Mouse (Mus musculus) fibroblast of lung, adult 2 months (primary cell): ENCODE measurements around the gene Prph.

Experiments used
- DNase-seq: peaks from one replicate; pipeline ENCODE4 v3.0.0-alpha.2; 2011; ENCODE audit warnings: low read depth

Prph gene

DNA sequence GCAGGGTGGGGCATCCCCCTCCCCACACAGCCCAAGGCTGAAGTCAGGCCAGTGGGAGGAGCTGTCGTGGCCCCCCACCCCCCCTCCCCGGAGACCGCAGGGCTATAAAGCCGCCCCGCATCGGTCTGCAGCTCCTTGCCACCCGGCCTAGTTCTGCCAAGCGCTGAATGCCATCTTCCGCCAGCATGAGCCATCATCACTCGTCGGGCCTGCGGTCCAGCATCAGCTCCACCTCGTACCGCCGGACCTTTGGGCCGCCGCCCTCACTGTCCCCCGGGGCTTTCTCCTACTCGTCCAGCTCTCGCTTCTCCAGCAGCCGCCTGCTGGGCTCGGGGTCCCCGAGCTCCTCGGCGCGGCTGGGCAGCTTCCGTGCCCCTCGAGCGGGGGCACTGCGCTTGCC lies at the start of gene Prph:
Gene Prph, plus strand, starts transcription at position 135 of the 400 bp plus-strand sequence.
- no peak for DNase-seq

DNA sequence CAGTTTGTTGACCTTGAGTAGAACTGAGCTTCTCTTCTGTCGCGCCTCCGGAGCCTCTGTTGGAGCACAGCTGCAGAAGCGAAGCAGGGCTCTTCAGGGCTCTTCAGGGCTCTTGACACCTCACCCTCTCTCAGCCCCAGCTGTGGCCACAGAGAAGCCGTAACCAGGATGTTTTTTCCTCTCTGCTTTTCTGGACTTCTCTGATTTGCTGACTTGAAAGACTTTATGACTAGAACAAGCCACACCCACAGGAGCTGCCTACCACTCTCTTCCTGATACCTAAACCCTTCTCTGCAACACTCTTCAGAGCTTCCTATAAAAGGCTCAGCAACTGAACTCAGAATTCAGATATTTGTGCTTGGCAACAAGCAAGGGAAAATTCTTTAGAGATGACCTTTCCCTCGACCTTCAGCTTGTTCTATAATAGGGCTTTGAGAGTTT lies 46.2 kb upstream of the Prph start:
- DNase-seq, result no peak

DNA sequence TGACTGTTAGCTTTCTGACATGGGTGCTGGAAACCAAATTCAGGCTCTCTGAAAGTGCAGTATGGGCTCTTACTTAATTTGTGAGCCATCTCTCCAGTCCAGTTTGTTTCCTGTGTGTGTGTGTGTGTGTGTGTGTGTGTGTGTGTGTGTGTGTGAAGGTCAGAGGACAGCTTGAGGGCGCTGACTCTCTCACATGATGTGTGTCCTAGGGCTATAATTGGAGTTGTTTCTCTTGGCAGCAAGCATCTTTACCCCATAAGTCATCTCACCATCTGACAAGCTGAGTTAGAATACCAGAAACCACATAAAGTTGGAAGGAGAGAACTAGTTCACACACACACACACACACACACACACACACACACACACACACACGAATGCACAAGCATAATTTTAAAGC lies 44.1 kb upstream of the Prph start:
- DNase-seq, result no peak

DNA sequence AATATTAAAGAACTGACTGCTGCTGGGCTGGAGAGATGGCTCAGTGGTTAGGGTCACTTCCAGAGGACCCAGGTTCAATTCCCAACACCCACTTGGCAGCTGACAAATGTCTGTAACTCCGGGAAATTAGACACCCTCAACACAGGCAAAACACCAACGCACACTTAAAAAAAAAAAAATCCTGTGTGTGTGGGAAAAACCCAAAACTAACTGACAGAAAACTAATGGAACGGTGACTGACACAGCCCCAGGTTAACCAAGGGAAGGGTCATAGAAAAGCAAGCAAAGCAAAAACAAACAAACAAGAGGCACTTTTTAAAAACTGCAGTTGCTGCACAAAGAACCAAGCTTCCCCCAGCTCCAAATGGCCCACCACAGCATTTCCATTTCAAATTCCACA lies 43.0 kb upstream of the Prph start:
- no peak for DNase-seq

GRCm38 (mm10) chr15:99014496-99015030 lies 40.4 kb upstream of the Prph start:
- no peak for DNase-seq

DNA sequence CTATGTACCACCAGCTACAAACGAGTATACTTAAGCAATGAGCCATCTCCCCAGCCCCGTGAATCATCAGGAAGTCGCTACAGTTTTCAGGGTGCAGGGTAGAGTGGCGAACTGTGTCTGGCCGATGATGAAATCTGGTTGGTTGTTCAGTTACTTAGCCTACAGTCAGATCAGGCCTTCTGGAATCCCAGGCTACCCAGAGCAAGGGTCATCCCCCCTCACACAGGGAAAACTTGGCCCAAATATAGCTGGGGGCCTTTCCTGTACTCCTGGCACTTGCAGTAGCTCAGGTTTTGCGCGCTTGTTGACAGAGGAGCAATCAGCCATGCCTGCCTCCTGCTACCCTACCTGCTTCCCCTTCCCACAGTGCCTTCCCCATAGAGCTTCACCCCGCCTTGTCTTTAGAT lies 37.6 kb upstream of the Prph start:
- DNase-seq, result no peak

DNA sequence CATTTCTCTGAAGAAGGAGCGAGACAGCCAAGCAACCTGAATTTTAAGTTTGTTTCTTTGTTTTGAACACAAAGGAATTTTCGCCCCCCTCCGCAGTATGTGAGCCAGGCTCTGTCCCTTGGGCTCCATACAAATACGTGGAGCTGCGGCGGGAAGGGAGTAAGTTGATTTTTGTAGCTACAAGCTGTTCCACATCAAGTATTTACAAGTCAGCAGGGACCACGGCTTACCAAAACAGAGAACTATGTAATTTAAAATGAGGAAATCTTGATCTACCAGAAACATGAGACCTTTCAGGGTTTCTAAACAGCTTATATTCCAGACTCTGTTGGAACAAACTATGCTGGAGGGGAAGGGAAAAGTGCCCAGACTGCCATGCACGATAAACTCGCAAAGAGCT lies 37.0 kb upstream of the Prph start:
- no peak for DNase-seq

GRCm38 (mm10) chr15:99018630-99019029 lies 36.3 kb upstream of the Prph start:
- no peak for DNase-seq

DNA sequence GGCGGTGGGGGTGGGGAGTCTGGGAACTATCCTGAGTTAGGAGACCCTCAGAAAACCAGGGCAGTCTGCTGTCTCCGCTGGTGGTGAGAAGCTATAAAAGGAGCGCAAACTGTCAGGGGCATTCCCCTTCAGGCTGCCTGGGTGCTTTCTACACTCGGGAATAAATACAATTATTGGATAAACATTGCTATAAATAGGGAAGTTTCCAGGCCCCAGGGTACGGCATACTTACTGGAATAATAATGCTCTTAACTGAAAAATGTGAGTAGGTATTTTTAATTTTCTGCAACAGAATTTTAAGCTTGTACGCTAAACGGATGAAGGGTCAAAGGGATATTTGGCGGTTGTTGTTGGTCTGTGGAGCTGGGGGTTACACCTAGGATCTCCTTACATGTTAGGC lies 35.5 kb upstream of the Prph start:
- no peak for DNase-seq

GRCm38 (mm10) chr15:99020171-99020570 lies 34.8 kb upstream of the Prph start:
- DNase-seq, result no peak

DNA sequence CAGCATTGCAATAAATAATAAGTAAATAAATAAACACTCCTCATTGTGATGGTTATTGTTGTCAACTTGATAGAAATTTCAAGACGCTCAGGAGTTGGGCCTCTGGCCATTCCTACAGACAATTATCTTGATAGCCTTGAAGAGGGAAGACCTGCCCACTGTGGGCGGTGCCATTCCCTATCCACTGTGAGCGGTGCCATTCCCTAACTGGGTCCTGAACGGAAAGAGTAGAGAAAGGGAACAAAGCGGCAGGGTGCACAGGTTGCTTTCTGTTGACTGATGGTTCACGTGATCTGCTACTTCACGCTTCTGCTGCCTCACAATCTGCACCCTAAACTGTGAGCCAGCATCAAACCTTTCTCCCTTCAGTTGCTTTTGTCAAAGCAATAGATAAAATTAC lies 33.7 kb upstream of the Prph start:
- DNase-seq, result no peak

GRCm38 (mm10) chr15:99024668-99025314 lies 30.2 kb upstream of the Prph start:
- no peak for DNase-seq

DNA sequence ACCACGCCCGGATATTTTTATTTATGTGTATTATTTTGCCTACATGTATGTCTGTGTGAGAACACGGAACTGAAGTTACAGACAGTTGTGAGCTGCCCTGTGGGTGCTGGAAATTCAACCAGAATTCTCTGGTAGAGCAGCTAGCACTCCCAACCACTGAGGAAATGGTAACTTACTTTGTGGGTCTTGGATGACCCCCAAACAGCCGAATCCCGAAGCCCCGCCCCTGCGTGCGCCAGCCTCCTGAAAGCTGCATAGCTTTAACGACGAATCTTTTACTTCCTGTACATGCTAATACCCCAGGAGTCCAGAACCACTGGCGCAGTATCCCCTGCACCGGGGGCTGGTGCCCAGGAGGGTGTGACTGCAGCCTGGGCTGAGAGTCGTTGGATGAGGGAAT lies 29.6 kb upstream of the Prph start:
- DNase-seq, result no peak

- no peak for DNase-seq
Observed at GRCm38 (mm10) chr15:99026259-99026658, 28.7 kb upstream of the Prph start.

- no peak for DNase-seq
Observed at GRCm38 (mm10) chr15:99027116-99027515, 27.9 kb upstream of the Prph start.

GRCm38 (mm10) chr15:99028874-99029458 lies 26.0 kb upstream of the Prph start:
- no peak for DNase-seq

DNA sequence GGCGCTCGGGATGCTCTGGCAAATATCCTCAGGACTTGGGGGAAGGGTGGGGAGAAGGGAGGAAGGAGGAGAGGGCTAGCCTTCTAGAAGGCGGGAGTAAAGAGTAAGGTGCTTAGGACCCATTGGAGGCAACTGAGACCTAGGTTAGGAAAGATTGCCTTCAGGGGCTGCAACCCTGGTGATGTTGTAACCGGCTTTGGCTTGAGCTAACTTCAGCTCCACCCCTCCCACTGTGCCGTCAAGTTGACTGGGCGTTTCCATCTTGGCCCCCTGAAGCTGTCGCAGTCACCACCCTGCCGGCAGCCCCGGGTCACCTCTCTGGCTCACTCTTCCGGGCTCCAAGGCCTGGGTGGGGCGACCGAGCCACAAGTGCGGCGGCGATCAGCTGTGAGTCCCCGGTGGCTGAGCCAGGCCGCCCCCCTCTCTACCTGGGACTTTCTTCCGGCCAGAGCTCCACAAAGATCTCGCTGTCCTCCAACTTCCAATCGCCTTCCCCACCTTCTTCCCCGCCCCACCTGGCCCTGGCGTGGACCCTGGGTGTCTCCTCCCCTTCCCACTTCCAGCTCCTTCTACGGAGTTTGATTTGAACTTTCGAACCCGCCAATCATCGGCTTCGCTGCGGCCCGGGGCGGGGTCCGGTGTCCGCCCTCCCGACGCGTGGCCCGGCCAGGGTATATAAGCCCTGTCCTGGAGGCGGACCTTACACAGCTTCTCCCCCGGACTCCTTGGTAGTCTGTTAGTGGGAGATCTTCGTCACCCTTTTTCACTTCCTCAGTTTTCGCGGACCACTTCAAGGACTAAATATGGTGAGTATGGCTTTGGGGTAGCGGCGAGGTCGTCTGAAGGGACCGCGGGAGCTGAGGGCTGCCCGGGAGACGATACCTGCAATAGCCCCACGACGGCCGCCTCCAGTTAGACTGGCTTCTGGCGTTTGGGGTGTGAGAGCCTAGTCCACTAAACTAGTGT lies 25.1 kb upstream of the Prph start, which contains the start of gene Tuba1c:
Gene Tuba1c, plus strand, starts transcription at position 273 of the 966 bp plus-strand sequence.
- DNase-seq, result peak; percentile 89

DNA sequence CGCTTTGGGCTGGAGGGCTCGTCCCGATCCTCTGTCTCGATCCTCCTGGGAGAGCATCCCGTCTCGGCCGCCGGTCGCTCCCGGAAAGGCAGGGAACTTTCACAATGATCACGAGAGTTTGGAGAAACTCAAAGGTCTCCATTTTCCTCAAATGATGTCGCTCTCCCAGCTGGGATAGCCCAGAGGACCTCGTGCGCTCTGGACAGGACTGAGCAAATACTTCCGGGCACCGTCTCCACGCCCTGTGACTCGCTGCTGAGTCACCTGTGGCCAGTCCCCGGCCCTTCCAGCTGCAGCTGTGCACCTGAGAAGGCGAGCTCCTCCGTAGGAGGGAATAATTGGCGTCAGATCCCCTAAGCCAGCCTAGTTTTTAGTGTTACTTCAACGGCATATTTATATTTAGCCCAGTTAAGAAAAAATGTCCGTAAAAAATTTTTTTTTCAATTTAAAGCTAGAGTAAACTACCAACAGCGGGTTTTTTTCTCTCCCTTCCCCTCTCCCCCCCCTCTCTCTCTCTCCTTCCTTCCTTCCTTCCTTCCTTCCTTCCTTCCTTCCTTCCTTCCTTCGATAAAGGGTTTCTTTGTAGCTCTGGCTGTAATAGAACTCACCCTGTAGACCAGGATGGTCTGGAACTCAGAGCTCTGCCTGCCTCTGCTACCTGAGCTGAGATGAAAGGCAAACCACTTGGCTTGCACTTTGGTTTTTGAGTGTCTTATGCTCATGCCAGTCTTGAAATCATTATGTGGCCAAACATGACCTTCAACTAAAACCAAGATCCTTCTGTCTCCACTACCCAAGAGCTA lies 24.2 kb upstream of the Prph start:
- DNase-seq, result no peak

GRCm38 (mm10) chr15:99031388-99031675 lies 23.6 kb upstream of the Prph start:
- DNase-seq, result no peak

DNA sequence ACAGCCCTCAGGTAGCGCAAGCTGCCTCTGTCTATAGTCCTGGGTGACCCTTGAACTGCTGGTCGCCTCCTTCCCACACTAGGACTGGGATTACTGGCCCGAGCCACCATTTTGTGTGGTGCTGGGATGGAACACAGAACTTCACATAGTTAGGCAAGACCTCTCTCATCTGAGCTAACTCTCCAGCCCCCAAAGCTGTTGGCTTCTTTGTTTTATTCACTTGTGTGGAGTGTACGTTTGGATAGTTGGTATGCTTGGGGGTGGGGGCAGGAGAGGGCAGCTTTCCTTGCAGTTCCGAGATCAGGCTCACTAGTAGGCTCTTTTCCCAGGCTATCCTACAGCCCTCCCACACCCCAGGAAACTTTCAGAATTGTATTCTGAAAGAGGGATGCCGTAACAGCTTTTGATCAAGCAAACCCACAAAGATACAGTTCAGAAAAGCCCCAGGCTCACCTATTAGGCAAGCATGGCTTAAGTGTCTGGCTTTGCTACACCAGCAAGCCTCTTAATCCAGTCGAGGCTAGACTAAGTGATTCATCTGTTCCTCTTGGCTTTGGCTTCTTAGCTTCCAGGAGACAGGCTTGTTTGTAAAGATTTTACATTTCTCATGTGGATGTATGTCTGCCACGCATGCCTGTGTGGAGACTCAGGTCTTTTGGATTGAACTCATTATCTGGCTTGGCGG lies 22.8 kb upstream of the Prph start:
- DNase-seq, result no peak

- no peak for DNase-seq
Observed at GRCm38 (mm10) chr15:99032726-99033250, 22.2 kb upstream of the Prph start.
